Mouse (Mus musculus): ENCODE measurements around the gene Dnm1l.

GRCm38 (mm10) chr16:16302369-16303137 is 56.2 kb downstream of the Dnm1l start, which contains the start of gene Yars2:
- TF ChIP-seq POLR2A (IDR thresholded peaks at IDR 0.05; ENCODE audit: low read depth, low read length) (peak; percentile 68), CTCF (conservative IDR thresholded peaks at IDR 0.05; ENCODE audit: insufficient read depth, insufficient read length, low read depth, low read length) (peak; percentile 61)
